Mouse (Mus musculus) 3134 (cell line): ENCODE measurements at regions not wholly inside any gene's neighbourhood (a gene's known extent, or its start where the extent isn't known, plus 50 kb on each side); places are given as distances from the start of the nearest gene placed in this dataset.

Source experiments
- DNase-seq: peaks from one replicate; pipeline ENCODE4 v3.0.0-alpha.2; 2011; ENCODE audit warnings: low spot score; ENCODE audit not compliant: insufficient read length; ENCODE audit errors: extremely low read depth

GRCm38 (mm10) chr4:47846389-47847318, 198.3 kb upstream of the Nr4a3 start:
- DNase-seq: no peak

GRCm38 (mm10) chr4:47861151-47861550, 183.8 kb upstream of the Nr4a3 start:
- DNase-seq: no peak

- DNase-seq: no peak
Measured at GRCm38 (mm10) chr4:47870010-47870637, 174.8 kb upstream of the Nr4a3 start.

DNA sequence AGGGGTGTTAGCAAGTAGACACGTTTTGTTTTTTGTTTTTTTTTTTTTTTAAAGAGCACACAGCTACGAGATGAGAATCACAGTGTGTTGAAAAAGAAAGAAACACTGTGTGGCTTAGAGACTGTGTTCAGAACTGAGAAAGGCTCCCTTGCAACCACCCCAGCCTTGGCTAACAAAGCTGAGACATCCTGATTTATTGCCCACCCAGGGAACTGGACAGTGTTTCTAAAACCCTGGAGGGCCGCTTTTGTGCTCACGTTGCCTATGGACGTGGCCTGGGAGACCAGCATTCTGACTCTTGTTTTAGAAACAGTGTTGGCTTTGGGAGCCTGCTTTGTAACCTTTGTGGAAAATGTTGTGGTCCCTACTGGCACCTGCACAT, 174.3 kb upstream of the Nr4a3 start:
- no peak for DNase-seq

DNA sequence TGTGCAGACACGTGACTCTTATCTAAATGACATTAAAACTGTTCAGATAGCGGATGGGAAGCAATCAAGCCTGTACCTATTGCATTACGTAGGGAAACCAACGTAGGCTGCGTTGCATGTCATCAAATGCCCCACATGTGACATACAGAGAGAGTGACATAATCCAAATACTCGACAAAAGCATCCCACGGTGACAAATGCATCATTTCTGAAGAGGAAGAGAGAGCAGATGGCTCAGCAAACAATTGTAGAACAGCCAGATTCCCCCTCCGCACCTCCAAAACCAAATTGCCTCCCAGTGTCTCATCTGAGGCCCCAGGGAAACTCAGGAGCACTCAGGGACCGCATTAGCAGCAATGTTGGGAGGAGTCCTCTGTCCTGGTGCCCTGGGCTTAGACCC, 163.4 kb upstream of the Nr4a3 start:
- DNase-seq: no peak

DNA sequence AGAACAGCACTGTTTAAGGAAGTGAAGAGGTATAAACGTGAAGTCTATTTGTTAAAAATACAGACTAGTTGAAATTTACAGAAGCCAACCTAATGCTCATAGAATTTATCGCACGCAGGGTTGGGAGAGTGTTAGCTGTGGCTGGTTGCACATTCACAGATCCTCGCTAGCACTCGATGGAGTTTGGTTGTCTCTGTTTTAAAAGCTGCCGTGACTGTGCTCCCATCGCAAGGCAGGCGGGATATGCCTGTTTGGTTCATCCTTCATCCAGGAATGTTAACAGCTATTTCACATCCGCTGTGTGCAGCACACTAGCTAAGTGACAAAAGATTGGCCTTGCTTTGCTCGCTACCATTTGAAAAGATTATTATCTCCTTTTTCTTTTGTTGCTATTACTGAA, 162.9 kb upstream of the Nr4a3 start:
- DNase-seq: no peak

DNA sequence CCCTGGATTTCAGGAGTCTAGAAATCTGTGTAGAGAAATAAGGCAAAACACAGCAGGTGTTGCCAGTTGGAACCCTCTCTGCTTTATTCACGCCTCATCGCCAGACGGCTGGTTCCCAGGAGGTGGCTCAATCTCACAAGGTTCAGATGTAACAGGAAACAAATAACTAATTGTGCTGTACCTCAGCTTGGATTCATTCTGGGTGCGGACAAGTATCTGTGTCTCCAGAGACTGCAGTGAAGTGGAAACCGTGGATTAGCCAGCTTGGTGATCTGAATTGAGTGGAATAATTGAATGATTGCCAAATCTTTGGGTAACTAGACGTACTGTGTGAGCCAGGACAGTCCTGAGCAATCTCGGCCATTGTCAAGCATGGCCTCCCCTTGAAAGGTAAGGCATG, 145.4 kb upstream of the Nr4a3 start:
- no peak for DNase-seq

DNA sequence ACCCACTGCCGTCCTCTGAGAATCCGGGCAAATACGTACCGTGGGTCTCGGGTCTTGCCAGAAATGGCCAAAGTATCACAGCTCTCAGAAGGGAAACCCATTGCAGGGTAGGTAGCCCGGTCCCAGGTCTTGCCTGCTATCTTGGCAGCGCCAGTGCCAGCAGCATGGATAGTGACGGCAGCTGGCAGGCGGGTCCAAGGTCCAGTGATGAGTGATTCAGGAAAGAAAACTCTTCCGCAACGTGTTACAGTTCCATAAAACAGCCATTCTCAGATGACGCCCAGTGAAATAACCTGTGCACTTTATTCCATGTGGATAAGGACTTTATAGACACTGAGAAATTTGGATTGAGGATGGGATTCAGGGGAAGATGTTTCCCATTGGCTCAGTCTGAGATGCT, 142.2 kb upstream of the Nr4a3 start:
- DNase-seq: no peak

GRCm38 (mm10) chr4:47912259-47912658, 132.7 kb upstream of the Nr4a3 start:
- no peak for DNase-seq

GRCm38 (mm10) chr4:47919576-47919975, 125.4 kb upstream of the Nr4a3 start:
- no peak for DNase-seq

GRCm38 (mm10) chr4:47931464-47931863, 113.5 kb upstream of the Nr4a3 start:
- no peak for DNase-seq

GRCm38 (mm10) chr4:47933526-47933925, 111.4 kb upstream of the Nr4a3 start:
- DNase-seq: no peak

DNA sequence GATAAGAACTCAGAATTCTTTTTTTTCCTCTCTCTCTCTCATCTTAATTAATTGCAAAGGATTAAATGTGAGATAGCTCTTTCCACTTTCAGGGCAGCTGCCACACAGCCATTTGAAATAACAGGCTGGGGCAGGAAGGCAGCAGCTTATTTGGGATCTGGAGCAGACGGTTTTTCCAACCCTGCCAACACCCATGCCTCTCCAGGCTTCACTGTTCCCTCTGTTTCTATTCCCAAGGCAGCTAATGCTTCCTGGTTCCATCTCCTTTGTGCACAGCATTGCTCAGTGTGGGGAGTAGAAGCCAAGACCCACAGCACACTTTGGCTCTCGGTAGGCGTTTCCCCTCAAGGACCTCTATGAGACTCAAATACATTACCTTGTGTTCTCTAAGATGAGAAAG, 109.4 kb upstream of the Nr4a3 start:
- no peak for DNase-seq

DNA sequence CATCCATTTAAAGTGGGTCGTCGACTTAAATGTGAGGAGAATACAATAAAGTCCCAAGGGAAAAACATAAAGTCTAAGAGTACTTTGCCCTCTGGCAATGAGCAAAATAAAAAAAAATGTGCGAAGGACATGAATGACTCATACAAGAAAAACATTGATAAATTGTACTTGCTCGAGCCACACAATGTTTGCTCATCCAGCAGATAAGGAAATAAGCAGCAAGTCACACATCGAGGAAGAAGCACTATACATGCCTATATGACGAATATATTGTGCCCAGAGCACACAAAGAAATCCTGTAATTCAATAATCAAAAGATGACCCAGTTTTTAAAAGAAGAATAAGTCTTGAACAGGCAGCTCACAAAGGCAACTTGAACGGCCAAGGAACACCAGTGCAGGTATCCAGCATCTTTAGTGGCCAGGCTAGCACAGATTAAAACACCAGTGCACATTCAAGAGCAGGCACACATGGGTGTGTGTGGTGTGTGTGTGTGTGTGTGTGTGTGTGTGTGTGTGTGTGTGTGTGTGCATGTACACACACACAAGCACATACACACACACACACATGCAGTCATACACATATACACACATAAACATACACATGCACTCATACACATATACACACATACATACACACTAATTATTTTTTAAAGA, 108.4 kb upstream of the Nr4a3 start:
- no peak for DNase-seq

DNA sequence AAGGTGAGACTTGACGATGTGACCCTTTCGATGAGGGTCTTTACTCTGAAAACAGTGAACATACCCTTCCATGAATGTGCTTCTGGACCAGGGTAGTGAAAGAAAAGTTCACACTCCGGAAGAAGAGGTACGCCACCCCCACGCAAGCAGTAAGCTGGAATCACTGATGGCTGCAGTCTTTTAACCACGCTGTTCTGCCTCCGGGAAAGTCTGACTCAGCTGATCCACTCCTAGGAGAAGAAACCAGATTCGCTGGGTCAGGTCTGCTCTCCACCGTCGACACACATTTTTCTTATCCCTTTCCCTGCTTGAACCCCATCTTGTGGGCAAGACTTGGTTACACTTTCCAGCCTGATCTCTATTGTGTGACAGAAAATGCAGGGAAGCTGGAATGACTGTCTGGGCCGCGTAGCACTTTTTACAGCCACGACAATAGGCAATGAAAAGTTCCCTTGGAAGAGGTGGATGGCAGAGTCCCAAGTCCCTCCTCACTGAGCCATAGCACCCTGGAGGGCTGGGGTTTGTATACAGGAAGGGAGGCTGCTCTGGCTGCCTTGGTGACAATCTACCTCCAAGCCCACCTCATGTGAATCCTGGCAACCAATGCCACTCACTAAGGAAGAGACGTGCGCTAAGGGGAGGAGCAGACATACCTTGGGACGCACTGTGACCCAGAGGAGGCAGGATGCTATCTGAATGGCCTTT, 96.9 kb upstream of the Nr4a3 start:
- DNase-seq: no peak

DNA sequence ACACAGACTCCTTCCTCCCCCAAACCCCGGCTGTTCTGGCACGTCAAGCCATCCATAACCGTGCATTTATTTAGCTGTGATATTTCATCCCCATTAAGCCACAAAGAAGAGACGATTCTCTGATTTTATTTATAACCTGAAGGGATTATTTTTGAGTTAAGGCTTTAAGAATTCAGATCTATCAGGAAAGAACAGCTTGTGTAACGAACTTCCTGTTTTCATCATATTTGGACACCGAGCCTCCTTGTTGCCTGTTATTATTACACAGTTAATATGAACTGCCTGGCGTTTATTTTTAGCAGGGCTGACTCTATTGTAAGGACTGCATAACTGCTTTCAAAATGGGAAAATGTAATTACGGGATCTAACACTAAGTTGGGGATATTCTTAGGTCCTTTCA, 96.2 kb upstream of the Nr4a3 start:
- DNase-seq: no peak

DNA sequence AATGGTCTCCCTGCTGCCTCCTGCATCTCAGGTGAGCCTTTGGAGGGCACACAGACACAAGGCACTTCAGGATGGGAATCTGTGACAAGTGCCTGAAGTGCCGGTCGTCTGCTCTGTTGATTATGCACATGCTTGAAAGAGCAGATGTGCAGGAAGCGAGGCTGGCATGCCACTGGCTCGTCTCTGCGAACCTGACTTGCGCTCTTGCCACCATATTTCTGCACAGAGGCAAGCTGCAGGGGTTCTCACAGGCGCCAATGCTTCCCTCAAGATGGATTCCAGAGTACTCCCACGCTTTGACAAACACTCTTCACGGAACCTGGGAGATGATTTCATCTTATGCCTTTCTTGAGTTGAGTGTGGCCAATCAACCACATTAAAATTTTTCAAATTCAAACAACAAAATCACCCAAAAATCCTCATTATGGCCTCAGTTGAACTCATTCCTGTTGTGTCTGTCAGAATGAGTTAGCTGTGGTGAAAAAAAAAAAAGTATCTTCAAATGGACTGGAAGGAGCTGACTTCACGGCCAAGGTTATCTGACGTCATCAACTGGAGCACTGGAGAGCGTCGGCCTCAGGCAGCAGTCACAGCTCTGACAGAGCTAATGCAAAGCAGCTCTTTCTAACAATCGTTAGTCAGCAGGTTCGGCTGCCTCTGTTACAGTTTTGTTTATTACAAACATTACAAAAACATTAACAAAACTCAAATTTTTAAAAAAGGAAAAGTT, 90.2 kb upstream of the Nr4a3 start:
- no peak for DNase-seq

- no peak for DNase-seq
Measured at GRCm38 (mm10) chr4:47964630-47965029, 80.3 kb upstream of the Nr4a3 start.

- no peak for DNase-seq
Measured at GRCm38 (mm10) chr4:47971861-47972260, 73.1 kb upstream of the Nr4a3 start.

GRCm38 (mm10) chr4:47979579-47980313, 65.2 kb upstream of the Nr4a3 start:
- peak; percentile 52 for DNase-seq
